ENCODE assay signal across 8 mouse cellular contexts in genomic region chr10:20311918-20312735, GRCm38 (mm10). TPM values are rescaled to one million over a fixed set of nuclear protein-coding genes. Genes with fewer than 3 reads are reported as not detected.
DNase-seq lines count a peak whose midpoint lies in the region; ATAC-seq lines count a peak whose summit lies in the region.

TSS of gene Bclaf1 (plus strand) at chr10:20312469.

- peak; percentile 100 for DNase-seq in adrenal gland, adult (ENCODE audit: inconsistent age in 2 of 2, low spot score in 1 of 2)
- DNase-seq in embryo, embryonic 10.5 days (ENCODE audit: low spot score), result peak; percentile 100
- DNase-seq in gastrocnemius, postnatal 14 days, result peak; percentile 100
- DNase-seq in left cerebral cortex, postnatal 10 days (ENCODE audit: extremely low spot score in 1 of 2, low spot score in 2 of 2), result peak; percentile 99 to 100
- DNase-seq in right cerebral cortex, postnatal 25 days, result peak; percentile 100
- peak; percentile 100 for DNase-seq in urinary bladder, postnatal 4 days (ENCODE audit: low spot score in 2 of 2)

- intact Hi-C loops in gastrocnemius, postnatal 14 days (cut with DNase I; ENCODE audit: low total_unique reads), result no loop called here
- intact Hi-C loops in left cerebral cortex, postnatal 10 days (cut with DNase I), result no loop called here

- ATAC-seq in inflammation-experienced regulatory T-cells, adult 6 months, result peak; percentile 78
- peak; percentile 83 for ATAC-seq in megakaryocyte-erythroid progenitor cell, adult 5-6 weeks (replicated peaks; ENCODE audit: low FRiP score, low TSS enrichment, poor library complexity, severe bottlenecking)

RNA-seq across cellular contexts. Expression of gene Bclaf1, which starts in this region (rescaled TPM):
- total RNA-seq in gastrocnemius, postnatal 14 days (2021), result 10 to 100 TPM; 46.4 to 51.7 TPM
- polyA plus RNA-seq in inflammation-experienced regulatory T-cells, adult 6 months (2017; shearing (Covaris generic)), result 100 to 1,000 TPM; 132 to 233 (median 189) TPM
- 100 to 1,000 TPM; 134 to 135 TPM for total RNA-seq in left cerebral cortex, postnatal 10 days (2021)
- 292 and 335 TPM in 2 replicates for total RNA-seq in megakaryocyte-erythroid progenitor cell, adult 5-6 weeks (2014; fragmentation: Nextera tagmentation)
- total RNA-seq in megakaryocyte-erythroid progenitor cell, adult 5-6 weeks (2017), result 857 and 878 TPM in 2 replicates

Comparison
In these comparisons a context has a peak if more than half of its experiments do, and no peak if none do; other contexts are left out.
1. Peak in every context shown above with its lines: DNase-seq and ATAC-seq.